Mouse (Mus musculus) myocyte (in vitro differentiated cells): ENCODE results near the gene Pacsin3. TPM values are rescaled to one million over a fixed set of nuclear protein-coding genes. Genes with fewer than 3 reads are reported as not detected.

Experiments
- H3K27me3 ChIP-seq: one replicate; pipeline ENCODE4 v1.6.1; 2011; ENCODE audit not compliant: control insufficient read depth, insufficient read depth, insufficient read length
- H3K36me3 ChIP-seq: one replicate; pipeline ENCODE4 v1.6.1; 2011; ENCODE audit not compliant: control insufficient read depth, insufficient read depth
- H3K4me2 ChIP-seq: one replicate; pipeline ENCODE4 v1.6.1; 2011; ENCODE audit warnings: low read depth, control low read depth
- H3K4me3 ChIP-seq: one replicate; pipeline ENCODE4 v1.5.1; 2011; ENCODE audit warnings: mild to moderate bottlenecking, control low read depth, moderate library complexity
- H3K79me2 ChIP-seq: one replicate; pipeline ENCODE4 v1.6.1; 2011; ENCODE audit not compliant: control insufficient read depth, insufficient read depth
- H3ac ChIP-seq: one replicate; pipeline ENCODE4 v1.6.1; 2011; ENCODE audit not compliant: control insufficient read depth, insufficient read length
- CEBPB ChIP-seq: IDR thresholded peaks from 2 replicates; pipeline ENCODE4 v1.6.1; 2011; ENCODE audit warnings: mild to moderate bottlenecking, moderate library complexity; ENCODE audit not compliant: poor library complexity, insufficient read depth, severe bottlenecking
- E2F4 ChIP-seq: IDR thresholded peaks from one replicate; pipeline ENCODE4 v1.6.1; 2011; ENCODE audit warnings: mild to moderate bottlenecking, control low read depth, moderate library complexity; ENCODE audit not compliant: insufficient read depth
- MAX ChIP-seq: IDR thresholded peaks from one replicate; pipeline ENCODE4 v1.6.1; 2011; ENCODE audit warnings: low read depth, mild to moderate bottlenecking, control low read depth
- MYOD1 ChIP-seq, 3 experiments: IDR thresholded peaks; one replicate each; pipeline ENCODE4 v1.6.1; 2011; ENCODE audit warnings: control low read depth in 2 of 3, low read depth in 2 of 3, mild to moderate bottlenecking in 2 of 3, moderate library complexity in 1 of 3; ENCODE audit not compliant: insufficient read length in 2 of 3, control insufficient read depth in 1 of 3
- MYOG ChIP-seq, 3 experiments: IDR thresholded peaks; one replicate each; pipeline ENCODE4 v1.6.1; 2011; ENCODE audit warnings: control low read depth in 2 of 3, low read depth in 2 of 3, mild to moderate bottlenecking in 2 of 3; ENCODE audit not compliant: insufficient read length in 2 of 3, control insufficient read depth in 1 of 3, insufficient read depth in 1 of 3
- POLR2A ChIP-seq: IDR thresholded peaks from one replicate; pipeline ENCODE4 v1.6.1; 2011; ENCODE audit warnings: low read depth, mild to moderate bottlenecking, control low read depth, moderate library complexity; ENCODE audit not compliant: insufficient read length
- POLR2AphosphoS2 ChIP-seq: IDR thresholded peaks from one replicate; pipeline ENCODE4 v1.6.1; 2011; ENCODE audit warnings: low read depth, control low read depth; ENCODE audit not compliant: insufficient read length
- REST ChIP-seq: IDR thresholded peaks from one replicate; pipeline ENCODE4 v1.6.1; 2011; ENCODE audit warnings: mild to moderate bottlenecking, control low read depth, moderate library complexity; ENCODE audit not compliant: insufficient read depth, insufficient read length
- SRF ChIP-seq: IDR thresholded peaks from one replicate; pipeline ENCODE4 v1.6.1; 2011; ENCODE audit warnings: low read depth; ENCODE audit not compliant: control insufficient read depth, insufficient read length
- TCF12 ChIP-seq: IDR thresholded peaks from one replicate; pipeline ENCODE4 v1.6.1; 2011; ENCODE audit warnings: mild to moderate bottlenecking, control low read depth; ENCODE audit not compliant: poor library complexity, insufficient read depth, severe bottlenecking
- TCF3 ChIP-seq: IDR thresholded peaks from one replicate; pipeline ENCODE4 v1.6.1; 2011; ENCODE audit warnings: low read depth, control low read depth; ENCODE audit not compliant: insufficient read length
- USF1 ChIP-seq: IDR thresholded peaks from one replicate; pipeline ENCODE4 v1.6.1; 2011; ENCODE audit warnings: low read depth, mild to moderate bottlenecking, control low read depth, moderate library complexity
- polyA plus RNA-seq: library from polyadenylated mRNA; unstranded; fragments of >200 nt; fragmentation: generic; extraction: Trizol; gene quantifications from one replicate; pipeline ENCODE4 v1.2.1, GENCODE M21; 2012; ENCODE audit warnings: missing spikeins

The Pacsin3 gene
- polyA plus RNA-seq, 1 experiment = 141 TPM

GRCm38 (mm10) chr2:91244557-91245228 is 11.1 kb upstream of the Pacsin3 start:
- Histone ChIP-seq H3ac (no peak overlapping the region), H3K27me3 (no peaks in the 10 kb centered on the region), H3K4me3 (no peak overlapping the region), H3K79me2 (no peaks in the 10 kb centered on the region), H3K4me2 (no peak overlapping the region), H3K36me3 (no peaks in the 10 kb centered on the region)
- TF ChIP-seq USF1 (no peak), POLR2A (no peak), MYOD1 (IDR thresholded peaks at IDR 0.05; ENCODE audit: control insufficient read depth in 1 of 3, insufficient read length in 2 of 3, low read depth in 2 of 3) (no peak), TCF3 (no peak), POLR2AphosphoS2 (no peak), REST (no peak), TCF12 (no peak), CEBPB (no peak), E2F4 (no peak), MAX (no peak), MYOG (IDR thresholded peaks at IDR 0.05; ENCODE audit: control insufficient read depth in 1 of 3, insufficient read depth in 1 of 3, insufficient read length in 2 of 3, low read depth in 2 of 3) (no peak), SRF (no peak)

- Histone ChIP-seq H3K36me3 (no peaks in the 10 kb centered on the region), H3K79me2 (no peaks in the 10 kb centered on the region), H3K4me2 (no peak overlapping the region), H3K4me3 (no peak overlapping the region), H3K27me3 (no peaks in the 10 kb centered on the region), H3ac (no peak overlapping the region)
- TF ChIP-seq CEBPB (no peak), SRF (no peak), TCF3 (no peak), TCF12 (no peak), MYOD1 (IDR thresholded peaks at IDR 0.05; ENCODE audit: control insufficient read depth in 1 of 3, insufficient read length in 2 of 3, low read depth in 2 of 3) (no peak), MYOG (IDR thresholded peaks at IDR 0.05; ENCODE audit: control insufficient read depth in 1 of 3, insufficient read depth in 1 of 3, insufficient read length in 2 of 3, low read depth in 2 of 3) (no peak), MAX (no peak), POLR2AphosphoS2 (no peak), E2F4 (no peak), REST (no peak), POLR2A (no peak), USF1 (no peak)
These were observed 7.4 kb upstream of the Pacsin3 start for GRCm38 (mm10) chr2:91248366-91248765.

- H3K79me2 ChIP-seq = no peaks in the 10 kb centered on the region
- H3ac ChIP-seq = no peak overlapping the region
- H3K4me3 ChIP-seq = no peak overlapping the region
- H3K4me2 ChIP-seq = no peak overlapping the region
- TF ChIP-seq MAX = no peak
- TF ChIP-seq POLR2AphosphoS2 = no peak
- no peak for TF ChIP-seq POLR2A
- no peak for TF ChIP-seq MYOD1 (IDR thresholded peaks at IDR 0.05; ENCODE audit: control insufficient read depth in 1 of 3, insufficient read length in 2 of 3, low read depth in 2 of 3)
- TF ChIP-seq E2F4 = no peak
- H3K36me3 ChIP-seq = no peaks in the 10 kb centered on the region
- H3K27me3 ChIP-seq = no peaks in the 10 kb centered on the region
These were observed 3.8 kb upstream of the Pacsin3 start for GRCm38 (mm10) chr2:91252001-91252400.

GRCm38 (mm10) chr2:91252512-91252911 is 3.2 kb upstream of the Pacsin3 start:
- Histone ChIP-seq H3K4me2 (no peak overlapping the region), H3K4me3 (no peak overlapping the region), H3K79me2 (no peaks in the 10 kb centered on the region), H3K36me3 (no peaks in the 10 kb centered on the region), H3K27me3 (no peaks in the 10 kb centered on the region), H3ac (no peak overlapping the region)
- no peak for TF ChIP-seq MAX
- no peak for TF ChIP-seq TCF12
- TF ChIP-seq POLR2AphosphoS2 = no peak
- TF ChIP-seq MYOG (IDR thresholded peaks at IDR 0.05; ENCODE audit: control insufficient read depth in 1 of 3, insufficient read depth in 1 of 3, insufficient read length in 2 of 3, low read depth in 2 of 3) = no peak
- TF ChIP-seq E2F4 = no peak
- TF ChIP-seq SRF = no peak
- TF ChIP-seq POLR2A = no peak
- TF ChIP-seq TCF3 = no peak

- no peak for TF ChIP-seq POLR2AphosphoS2
- no peak for TF ChIP-seq MAX
- no peaks in the 10 kb centered on the region for H3K36me3 ChIP-seq
- no peak overlapping the region for H3ac ChIP-seq
- H3K4me3 ChIP-seq = no peak overlapping the region
- H3K79me2 ChIP-seq = peaks cover 12% of the 10 kb centered on the region
- H3K4me2 ChIP-seq = no peak overlapping the region
- H3K27me3 ChIP-seq = no peaks in the 10 kb centered on the region
These were observed 901 bp upstream of the Pacsin3 start for GRCm38 (mm10) chr2:91254725-91255380.
